Mouse (Mus musculus): ENCODE results near the gene Slc6a15. TPM values are rescaled to one million over a fixed set of nuclear protein-coding genes. Genes with fewer than 3 reads are reported as not detected.

Slc6a15 gene
- total and polyA plus RNA-seq, 3 experiments: not detected

GRCm38 (mm10) chr10:103402171-103402570, 34.6 kb downstream of the Slc6a15 start:
- Histone ChIP-seq H3K4me1 (ENCODE audit: control insufficient read depth in 1 of 2, insufficient read depth in 2 of 2) (no peaks in the 10 kb centered on the region), H3K4me2 (ENCODE audit: insufficient read depth, low read depth, poor library complexity, severe bottlenecking) (no peak overlapping the region), H3K9me3 (replicated peaks; ENCODE audit: low read length) (peaks cover 19% of the 10 kb centered on the region), H3K27ac (ENCODE audit: insufficient read depth, low read depth) (no peak overlapping the region), H3K36me3 (replicated peaks in 1 of 2; ENCODE audit: control insufficient read depth in 1 of 2, insufficient read depth in 1 of 2, low read length in 1 of 2) (no peaks in the 10 kb centered on the region), H3K4me3 (replicated peaks in 1 of 3; ENCODE audit: low read depth in 2 of 3, low read length in 2 of 3, poor library complexity in 1 of 3) (no peak overlapping the region), H3K27me3 (replicated peaks) (no peaks in the 10 kb centered on the region), H3K79me2 (replicated peaks; ENCODE audit: control insufficient read depth, extremely low read depth, insufficient read depth, poor library complexity, severe bottlenecking) (no peaks in the 10 kb centered on the region), H3K9ac (ENCODE audit: insufficient read depth, low read depth) (no peak overlapping the region)
- dilution Hi-C loops (cut with MboI; ENCODE audit: extremely low pct_ligation_motif_present, extremely low pct_unique_long_range_greater_than_20kb, low sequenced_read_pairs): no loop called here
- TF ChIP-seq CTCF (conservative IDR thresholded peaks at IDR 0.05 in 1 of 2, IDR thresholded peaks at IDR 0.05 in 1 of 2; ENCODE audit: low read depth in 2 of 2, low read length in 2 of 2) (peak in 1 of 2 experiments; percentile 17; a peak in 2 of 4 replicates), PAX5 (IDR thresholded peaks at IDR 0.05; ENCODE audit: low read length) (no peak)
- no peak for DNase-seq (ENCODE audit: extremely low read depth)
- in situ Hi-C loops (cut with MboI; ENCODE audit: low pct_ligation_motif_present, low pct_unique_long_range_greater_than_20kb, low sequenced_read_pairs): no loop called here

- no peak for TF ChIP-seq NELFE (IDR thresholded peaks at IDR 0.05; ENCODE audit: low read depth, low read length)
These were observed 60.1 kb downstream of the Slc6a15 start for GRCm38 (mm10) chr10:103427717-103428116.

GRCm38 (mm10) chr10:103442588-103442987, 75.0 kb downstream of the Slc6a15 start:
- dilution Hi-C loops (cut with MboI; ENCODE audit: extremely low pct_ligation_motif_present, extremely low pct_unique_long_range_greater_than_20kb, low sequenced_read_pairs): no loop called here
- in situ Hi-C loops (cut with MboI; ENCODE audit: low pct_ligation_motif_present, low pct_unique_long_range_greater_than_20kb, low sequenced_read_pairs): no loop called here
- no peak overlapping the region for H3K9ac ChIP-seq (ENCODE audit: insufficient read depth, low read depth)
- DNase-seq (ENCODE audit: extremely low read depth): no peak
- no peaks in the 10 kb centered on the region for H3K36me3 ChIP-seq (replicated peaks in 1 of 2; ENCODE audit: control insufficient read depth in 1 of 2, insufficient read depth in 1 of 2, low read length in 1 of 2)
- no peaks in the 10 kb centered on the region for H3K4me1 ChIP-seq (ENCODE audit: control insufficient read depth in 1 of 2, insufficient read depth in 2 of 2)
- no peaks in the 10 kb centered on the region for H3K27me3 ChIP-seq (replicated peaks)
- H3K4me2 ChIP-seq (ENCODE audit: insufficient read depth, low read depth, poor library complexity, severe bottlenecking): no peak overlapping the region
- TF ChIP-seq MAFK (IDR thresholded peaks at IDR 0.05; ENCODE audit: insufficient replicate concordance, low read length): no peak
- TF ChIP-seq ETS1 (conservative IDR thresholded peaks at IDR 0.05; ENCODE audit: low read depth, low read length): no peak
- TF ChIP-seq USF2 (conservative IDR thresholded peaks at IDR 0.05; ENCODE audit: low read depth, low read length): no peak
- TF ChIP-seq SIN3A (IDR thresholded peaks at IDR 0.05; ENCODE audit: low read length): no peak
- no peak for TF ChIP-seq MAX (IDR thresholded peaks at IDR 0.05; ENCODE audit: low read length)
- TF ChIP-seq KAT2A (IDR thresholded peaks at IDR 0.05; ENCODE audit: insufficient replicate concordance, low read length): no peak
- TF ChIP-seq NELFE (IDR thresholded peaks at IDR 0.05; ENCODE audit: low read depth, low read length): no peak
- H3K79me2 ChIP-seq (replicated peaks; ENCODE audit: control insufficient read depth, extremely low read depth, insufficient read depth, poor library complexity, severe bottlenecking): no peaks in the 10 kb centered on the region
- H3K27ac ChIP-seq (ENCODE audit: insufficient read depth, low read depth): no peak overlapping the region
- H3K4me3 ChIP-seq (replicated peaks in 1 of 3; ENCODE audit: low read depth in 2 of 3, low read length in 2 of 3, poor library complexity in 1 of 3): no peak overlapping the region
- peaks cover 26% of the 10 kb centered on the region for H3K9me3 ChIP-seq (replicated peaks; ENCODE audit: low read length)

More at GRCm38 (mm10) chr10:103427717-103428116, 60.1 kb downstream of the Slc6a15 start:
- Histone ChIP-seq H3K27ac (ENCODE audit: insufficient read depth, low read depth) (no peak overlapping the region), H3K36me3 (replicated peaks in 1 of 2; ENCODE audit: control insufficient read depth in 1 of 2, insufficient read depth in 1 of 2, low read length in 1 of 2) (no peaks in the 10 kb centered on the region), H3K9ac (ENCODE audit: insufficient read depth, low read depth) (no peak overlapping the region), H3K9me3 (replicated peaks; ENCODE audit: low read length) (peaks cover 25% of the 10 kb centered on the region), H3K4me2 (ENCODE audit: insufficient read depth, low read depth, poor library complexity, severe bottlenecking) (no peak overlapping the region), H3K4me1 (ENCODE audit: control insufficient read depth in 1 of 2, insufficient read depth in 2 of 2) (no peaks in the 10 kb centered on the region), H3K79me2 (replicated peaks; ENCODE audit: control insufficient read depth, extremely low read depth, insufficient read depth, poor library complexity, severe bottlenecking) (no peaks in the 10 kb centered on the region), H3K4me3 (replicated peaks in 1 of 3; ENCODE audit: low read depth in 2 of 3, low read length in 2 of 3, poor library complexity in 1 of 3) (no peak overlapping the region), H3K27me3 (replicated peaks) (no peaks in the 10 kb centered on the region)
- no peak for DNase-seq (ENCODE audit: extremely low read depth)
- dilution Hi-C loops (cut with MboI; ENCODE audit: extremely low pct_ligation_motif_present, extremely low pct_unique_long_range_greater_than_20kb, low sequenced_read_pairs): no loop called here
- in situ Hi-C loops (cut with MboI; ENCODE audit: low pct_ligation_motif_present, low pct_unique_long_range_greater_than_20kb, low sequenced_read_pairs): no loop called here

Measured in CH12.LX (cell line).